ENCODE assay signal across 9 mouse cellular contexts in the genomic region with DNA sequence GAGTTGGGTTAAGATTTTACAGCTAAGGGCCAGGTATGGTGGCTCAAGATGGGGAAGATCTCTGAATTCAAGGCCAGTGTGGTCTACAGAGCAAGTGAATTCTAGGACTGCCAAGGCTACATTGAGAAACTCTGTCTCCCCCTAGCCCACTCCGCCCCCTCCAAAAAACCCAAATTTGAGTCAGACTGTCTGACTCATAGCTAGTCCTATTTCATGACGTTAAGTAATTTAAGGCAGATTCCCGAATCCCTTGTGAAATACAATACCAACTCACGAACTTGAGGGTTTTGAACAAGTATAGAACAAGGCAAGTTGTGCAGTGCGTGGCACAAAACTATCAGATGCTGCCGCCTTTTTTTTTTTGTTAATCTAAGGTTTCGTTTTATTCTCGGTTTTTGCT. TPM values are rescaled to one million over a fixed set of nuclear protein-coding genes. Genes with fewer than 3 reads are reported as not detected.
A peak's percentile ranks its signal among the peaks of the same experiment; 100 is the strongest.
DNase-seq lines count a peak whose midpoint lies in the region; ATAC-seq lines count a peak whose summit lies in the region.
"Had no signal": no experiment of that assay in that cellular context is flagged by ENCODE, and none has a peak within 500 bp of the region (broad histone marks: within the 10 kb centered on the region; RNA-seq: fewer than 3 reads in every experiment).

No protein-coding gene starts in this region.

- H3K27me3 ChIP-seq in heart, embryonic 10.5 days (ENCODE audit: insufficient read depth, poor library complexity, severe bottlenecking): no peaks in the 10 kb centered on the region
- H3K27me3 ChIP-seq in forebrain, embryonic 15.5 days: 0 out of 2 replicates have a peak, but pooled peaks cover 5% of the 10 kb centered on the region
- no peaks in the 10 kb centered on the region for H3K27me3 ChIP-seq in liver, embryonic 16.5 days (ENCODE audit: control insufficient read depth, insufficient read depth, low read depth, low read length)

- H3K27ac ChIP-seq in heart, embryonic 10.5 days: peak overlapping the region; percentile 91
- H3K27ac ChIP-seq in forebrain, embryonic 15.5 days (replicated peaks): peak overlapping the region; percentile 64
- H3K27ac ChIP-seq in liver, embryonic 16.5 days (ENCODE audit: low read length): peak overlapping the region; percentile 65; the same call in 1 of the 2 replicates

- 50% methylated on average over 8 of the region's 8 CpGs for WGBS in heart, embryonic 10.5 days
- 48% methylated on average over 8 of the region's 8 CpGs for WGBS in forebrain, embryonic 15.5 days
- 44% methylated on average over 8 of the region's 8 CpGs for WGBS in liver, embryonic 16.5 days (ENCODE audit: insufficient replicate concordance)

- H3K9ac ChIP-seq in forebrain, embryonic 15.5 days (replicated peaks): peak overlapping the region; percentile 75; the same call in 1 of the 2 replicates
- H3K9ac ChIP-seq in liver, embryonic 16.5 days (ENCODE audit: low read depth, low read length): peak overlapping the region; percentile 87

- no peaks in the 10 kb centered on the region for H3K9me3 ChIP-seq in heart, embryonic 10.5 days
- no peaks in the 10 kb centered on the region for H3K9me3 ChIP-seq in forebrain, embryonic 15.5 days
- H3K9me3 ChIP-seq in liver, embryonic 16.5 days (replicated peaks; ENCODE audit: control insufficient read depth, low read length): no peaks in the 10 kb centered on the region

- peaks cover 11% of the 10 kb centered on the region for H3K4me1 ChIP-seq in heart, embryonic 10.5 days
- H3K4me1 ChIP-seq in forebrain, embryonic 15.5 days: peaks cover 23% of the 10 kb centered on the region
- H3K4me1 ChIP-seq in liver, embryonic 16.5 days (ENCODE audit: control insufficient read depth, low read depth, low read length): peaks cover 25% of the 10 kb centered on the region

- peak overlapping the region; percentile 91 for H3K4me3 ChIP-seq in heart, embryonic 10.5 days
- peak overlapping the region; percentile 81 for H3K4me3 ChIP-seq in forebrain, embryonic 15.5 days
- peak overlapping the region; percentile 95 for H3K4me3 ChIP-seq in liver, embryonic 16.5 days (ENCODE audit: low read depth, low read length)

- ATAC-seq in forebrain, embryonic 15.5 days (replicated peaks): no peak
- 0 out of 2 replicates have a peak, but pooled peaks have one; percentile 5 for ATAC-seq in liver, embryonic 16.5 days (ENCODE audit: low read depth)

- H3K36me3 ChIP-seq in heart, embryonic 10.5 days: peaks cover 10% of the 10 kb centered on the region
- peaks cover 3% of the 10 kb centered on the region for H3K36me3 ChIP-seq in forebrain, embryonic 15.5 days
- peaks cover 2% of the 10 kb centered on the region for H3K36me3 ChIP-seq in liver, embryonic 16.5 days (ENCODE audit: control insufficient read depth, insufficient read depth)

- peak overlapping the region; percentile 71 for H3K4me2 ChIP-seq in forebrain, embryonic 15.5 days (replicated peaks)
- H3K4me2 ChIP-seq in liver, embryonic 16.5 days (ENCODE audit: low read depth, low read length): peak overlapping the region; percentile 86

- no peak for DNase-seq in heart, embryonic 10.5 days (ENCODE audit: low spot score)
- DNase-seq in heart, adult 18-20 months: no peak
- peak; percentile 16 for DNase-seq in CD4-positive helper T cell, adult 2 months (ENCODE audit: low read depth, low spot score)
- DNase-seq in right cerebral cortex, postnatal 25 days: no peak
- DNase-seq in gastrocnemius, postnatal 10 days: no peak
- DNase-seq in left cerebral cortex, adult 9 months (ENCODE audit: low spot score in 2 of 2): no peak

RNA-seq across cellular contexts. Expression of a gene that starts 0.6 kb away (rescaled TPM):
- polyA plus RNA-seq in heart, embryonic 10.5 days (2016; fragmentation: Nextera tagmentation; extraction: Ambion mirVana): 88.3 and 102 TPM in 2 replicates
- 10 to 100 TPM; 43.6 to 44.9 TPM for total RNA-seq in heart, adult 18-20 months (2021)
- polyA plus RNA-seq in forebrain, embryonic 15.5 days (2015; fragmentation: Nextera tagmentation; extraction: Ambion mirVana): 136 and 142 TPM in 2 replicates
- 47.5 and 54.4 TPM in 2 replicates for polyA plus RNA-seq in liver, embryonic 16.5 days (2015; fragmentation: Nextera tagmentation; extraction: Ambion mirVana)
- total RNA-seq in gastrocnemius, postnatal 10 days (2021): 10 to 100 TPM; 31.6 to 34.5 TPM

RNA-seq across cellular contexts. Expression of a gene that starts 9.8 kb away (rescaled TPM):
- polyA plus RNA-seq in heart, embryonic 10.5 days (2016; fragmentation: Nextera tagmentation; extraction: Ambion mirVana): not detected in 2 replicates
- total RNA-seq in heart, adult 18-20 months (2021): not detected
- polyA plus RNA-seq in forebrain, embryonic 15.5 days (2015; fragmentation: Nextera tagmentation; extraction: Ambion mirVana): not detected in 2 replicates
- polyA plus RNA-seq in liver, embryonic 16.5 days (2015; fragmentation: Nextera tagmentation; extraction: Ambion mirVana): 0.25 TPM in 1 of 2 replicates, not detected in the other
- total RNA-seq in gastrocnemius, postnatal 10 days (2021): not detected
- total RNA-seq: gastrocnemius, adult 18-20 months had no signal

RNA-seq across cellular contexts. Expression of a gene that starts 28.4 kb away (rescaled TPM):
- polyA plus RNA-seq in heart, embryonic 10.5 days (2016; fragmentation: Nextera tagmentation; extraction: Ambion mirVana): 88.7 and 107 TPM in 2 replicates
- total RNA-seq in heart, adult 18-20 months (2021): under 1 TPM; 0.05 to 0.35 TPM
- polyA plus RNA-seq in forebrain, embryonic 15.5 days (2015; fragmentation: Nextera tagmentation; extraction: Ambion mirVana): 22.0 and 27.1 TPM in 2 replicates
- polyA plus RNA-seq in liver, embryonic 16.5 days (2015; fragmentation: Nextera tagmentation; extraction: Ambion mirVana): 10.4 and 10.8 TPM in 2 replicates
- 1 to 10 TPM in 1 of 2 experiments, under 1 TPM in 1; 0.23 to 1.4 TPM for total RNA-seq in gastrocnemius, postnatal 10 days (2021)
- total RNA-seq: gastrocnemius, adult 18-20 months had no signal

RNA-seq across cellular contexts. Expression of a gene that starts 31.1 kb away (rescaled TPM):
- polyA plus RNA-seq in heart, embryonic 10.5 days (2016; fragmentation: Nextera tagmentation; extraction: Ambion mirVana): 35.2 and 44.4 TPM in 2 replicates
- 10 to 100 TPM; 32.0 to 32.3 TPM for total RNA-seq in heart, adult 18-20 months (2021)
- 35.1 and 37.2 TPM in 2 replicates for polyA plus RNA-seq in forebrain, embryonic 15.5 days (2015; fragmentation: Nextera tagmentation; extraction: Ambion mirVana)
- 13.2 TPM in 2 replicates for polyA plus RNA-seq in liver, embryonic 16.5 days (2015; fragmentation: Nextera tagmentation; extraction: Ambion mirVana)
- total RNA-seq in gastrocnemius, postnatal 10 days (2021): 10 to 100 TPM; 24.2 to 29.8 TPM

RNA-seq across cellular contexts. Expression of a gene that starts 41.4 kb away (rescaled TPM):
- polyA plus RNA-seq in heart, embryonic 10.5 days (2016; fragmentation: Nextera tagmentation; extraction: Ambion mirVana): 1,240 and 1,624 TPM in 2 replicates
- 1,000 to 10,000 TPM; 3,280 to 3,727 TPM for total RNA-seq in heart, adult 18-20 months (2021)
- polyA plus RNA-seq in forebrain, embryonic 15.5 days (2015; fragmentation: Nextera tagmentation; extraction: Ambion mirVana): 409 and 467 TPM in 2 replicates
- 471 and 479 TPM in 2 replicates for polyA plus RNA-seq in liver, embryonic 16.5 days (2015; fragmentation: Nextera tagmentation; extraction: Ambion mirVana)
- total RNA-seq in gastrocnemius, postnatal 10 days (2021): 1,000 to 10,000 TPM; 1,118 to 1,302 TPM
